Mouse (Mus musculus): ENCODE data around the gene Endou. TPM values are rescaled to one million over a fixed set of nuclear protein-coding genes. Genes with fewer than 3 reads are reported as not detected.
"Not testable (repeated sequence)": the region's sequence is repeated elsewhere in the genome, so short reads cannot be mapped to it uniquely, and the experiment has no call there.

Endou gene
- polyA plus RNA-seq, 1 experiment from 2014 or later: 0.23 TPM

DNA sequence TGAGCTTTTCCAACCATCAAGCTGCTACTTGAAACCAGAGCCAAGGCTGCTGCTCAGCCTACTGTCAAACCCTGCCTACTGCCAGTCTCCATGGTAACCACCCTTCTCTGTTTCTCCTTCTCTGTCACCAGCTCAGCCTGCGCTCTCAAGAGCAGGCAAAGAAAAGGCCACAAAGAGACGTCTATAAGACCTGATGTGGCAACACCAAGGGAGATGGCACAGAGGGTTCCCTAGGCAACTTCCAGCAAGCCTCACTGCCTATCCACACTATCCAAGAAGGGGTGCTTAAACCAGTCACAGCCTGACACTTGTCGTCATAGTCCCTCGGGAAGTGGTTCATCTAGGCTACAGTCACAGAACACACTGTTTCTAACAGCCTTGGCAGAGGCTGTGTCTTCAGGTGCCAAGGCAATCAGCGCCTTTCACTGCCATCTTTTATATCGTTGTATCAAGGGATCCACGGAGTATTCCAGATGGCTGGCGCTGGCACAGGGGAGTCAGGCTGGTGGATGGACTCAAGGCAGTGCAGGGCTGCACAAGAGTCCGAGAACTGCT, 58.9 kb downstream of the Endou start:
- Histone ChIP-seq H3K9ac (no peak overlapping the region), H3K4me2 (replicated peaks) (no peak overlapping the region), H3K4me1 (peaks cover 9% of the 10 kb centered on the region; the same call in 1 of the 2 replicates), H3K27ac (no peak overlapping the region), H3K27me3 (replicated peaks) (no peaks in the 10 kb centered on the region), H3K4me3 (no peak overlapping the region), H3K9me3 (no peaks in the 10 kb centered on the region), H3K36me3 (peaks cover 45% of the 10 kb centered on the region)
- WGBS: 67% methylated on average over 9 of the region's 9 CpGs
- peak; percentile 54 for ATAC-seq (ENCODE audit: low FRiP score, low read depth)

DNA sequence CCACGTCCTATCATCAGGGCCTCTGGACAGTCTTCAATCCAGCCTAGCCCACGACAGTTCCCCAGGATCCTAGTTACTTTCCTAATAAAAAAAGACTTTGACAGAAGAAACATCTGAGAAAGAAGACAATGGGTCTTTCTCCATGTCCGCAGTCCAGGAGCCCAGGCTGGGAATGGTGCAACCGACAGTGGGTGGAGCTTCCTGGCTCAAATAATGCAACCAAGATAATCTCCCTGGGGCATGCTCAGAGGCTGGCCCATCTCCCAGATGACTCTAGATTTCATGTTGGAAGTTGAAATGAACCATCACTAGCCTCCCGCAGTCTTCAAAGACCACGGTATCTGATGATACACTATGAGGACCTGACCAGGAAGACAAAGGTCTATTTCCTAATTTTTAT, 60.6 kb downstream of the Endou start:
- 79% methylated on average over 6 of the region's 6 CpGs for WGBS
- no peaks in the 10 kb centered on the region for H3K27me3 ChIP-seq (replicated peaks)
- H3K4me2 ChIP-seq (replicated peaks): no peak overlapping the region

DNA sequence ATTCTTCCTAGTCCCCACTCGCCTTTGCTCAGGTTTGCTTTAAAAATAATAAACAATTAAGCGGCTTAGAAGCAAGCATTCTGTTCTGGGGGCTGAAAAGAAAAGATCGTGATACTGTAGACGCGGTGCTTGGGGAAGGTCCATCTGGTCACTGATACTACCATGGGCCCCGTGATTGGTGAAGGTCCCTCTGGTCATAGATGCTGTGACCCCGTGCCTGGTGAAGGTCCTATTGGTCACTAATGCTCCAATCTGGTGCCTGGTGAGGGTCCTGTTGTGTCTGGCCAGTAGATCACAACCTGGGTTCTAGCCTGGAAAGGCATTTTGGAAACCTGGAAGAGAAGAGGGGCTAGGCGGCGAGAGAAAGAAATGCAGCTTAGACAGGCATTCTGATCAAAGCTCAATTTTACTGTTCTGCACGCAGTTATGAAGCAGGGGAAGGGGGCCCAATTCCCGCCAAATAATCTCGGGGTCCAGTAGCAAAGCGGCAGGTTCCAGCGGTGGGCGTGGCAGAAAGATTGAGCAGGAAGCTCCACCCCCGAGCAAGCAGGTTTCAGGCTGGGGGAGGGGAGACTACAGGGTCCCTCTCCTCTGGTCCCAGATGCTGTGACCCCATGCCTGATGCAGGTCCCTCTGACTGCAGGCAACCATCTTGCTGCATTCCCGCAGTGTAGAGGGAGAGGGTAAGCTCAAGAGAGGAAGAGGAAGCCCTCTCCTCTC, 62.8 kb downstream of the Endou start:
- not testable (repeated sequence) for H3K4me3 ChIP-seq; H3K27me3 ChIP-seq (replicated peaks); H3K27ac ChIP-seq; H3K9ac ChIP-seq; H3K4me1 ChIP-seq; ATAC-seq (ENCODE audit: low FRiP score, low read depth); H3K4me2 ChIP-seq (replicated peaks); H3K9me3 ChIP-seq
- WGBS: 72% methylated on average over 17 of the region's 17 CpGs
- H3K36me3 ChIP-seq: peaks cover 11% of the 10 kb centered on the region

More for the DNA sequence above, 60.6 kb downstream of the Endou start:
- H3K4me1 ChIP-seq: peaks cover 9% of the 10 kb centered on the region; the same call in 1 of the 2 replicates
- H3K9me3 ChIP-seq: no peaks in the 10 kb centered on the region
- H3K4me3 ChIP-seq: no peak overlapping the region
- no peak for ATAC-seq (ENCODE audit: low FRiP score, low read depth)
- H3K27ac ChIP-seq: no peak overlapping the region
- peaks cover 28% of the 10 kb centered on the region for H3K36me3 ChIP-seq
- no peak overlapping the region for H3K9ac ChIP-seq

DNA sequence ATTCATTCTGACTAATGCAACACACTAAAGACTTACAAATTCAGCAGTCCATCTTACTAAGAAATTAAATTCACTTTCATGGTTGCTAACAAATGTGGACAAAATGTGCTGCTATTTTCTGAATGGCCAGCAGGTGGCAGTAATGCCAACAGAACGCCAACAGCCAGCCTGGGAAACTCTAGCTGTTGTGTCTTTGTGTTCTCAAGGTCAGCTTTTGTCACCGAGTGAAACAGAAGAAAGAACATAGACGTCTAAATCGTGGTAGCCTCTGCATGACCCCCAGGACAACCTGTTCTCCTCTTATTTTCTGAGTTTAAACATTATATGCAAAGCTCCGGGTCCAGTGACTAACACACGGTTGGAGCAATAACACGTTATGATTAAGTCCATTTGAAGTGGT, 63.7 kb downstream of the Endou start:
- H3K9ac ChIP-seq: no peak overlapping the region
- 0 out of 2 replicates have a peak, but pooled peaks cover 7% of the 10 kb centered on the region for H3K36me3 ChIP-seq
- peaks cover 7% of the 10 kb centered on the region; the same call in 1 of the 2 replicates for H3K4me1 ChIP-seq
- no peaks in the 10 kb centered on the region for H3K27me3 ChIP-seq (replicated peaks)
- 0 out of 2 replicates have a peak overlapping the region, but pooled peaks have one; percentile 24 for H3K4me2 ChIP-seq (replicated peaks)
- H3K9me3 ChIP-seq: no peaks in the 10 kb centered on the region
- no peak overlapping the region for H3K27ac ChIP-seq
- ATAC-seq (ENCODE audit: low FRiP score, low read depth): peak; percentile 35; the same call in 1 of the 2 replicates
- 31% methylated on average over 7 of the region's 7 CpGs for WGBS
- no peak overlapping the region for H3K4me3 ChIP-seq

DNA sequence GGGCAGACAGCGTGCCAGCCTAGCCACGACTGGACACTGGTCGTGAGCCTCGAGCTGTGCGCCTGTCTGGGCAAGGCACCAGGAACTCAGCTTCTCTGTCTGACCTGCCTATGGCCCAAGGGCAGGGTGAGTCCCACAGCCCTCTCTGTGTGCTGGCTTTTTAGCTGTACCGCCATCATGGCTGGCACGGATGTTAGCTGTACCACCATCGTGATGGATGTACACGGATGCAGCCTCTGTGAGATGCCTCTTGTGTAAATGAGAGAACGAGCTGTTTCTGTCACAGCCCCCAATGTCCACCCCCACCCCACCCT, 64.7 kb downstream of the Endou start:
- no peak overlapping the region for H3K9ac ChIP-seq
- H3K4me1 ChIP-seq: no peaks in the 10 kb centered on the region
- H3K27me3 ChIP-seq (replicated peaks): no peaks in the 10 kb centered on the region
- H3K4me2 ChIP-seq (replicated peaks): no peak overlapping the region
- H3K27ac ChIP-seq: no peak overlapping the region
- 93% methylated on average over 10 of the region's 10 CpGs for WGBS
- no peak for ATAC-seq (ENCODE audit: low FRiP score, low read depth)
- no peaks in the 10 kb centered on the region for H3K9me3 ChIP-seq
- 0 out of 2 replicates have a peak, but pooled peaks cover 2% of the 10 kb centered on the region for H3K36me3 ChIP-seq
- no peak overlapping the region for H3K4me3 ChIP-seq

DNA sequence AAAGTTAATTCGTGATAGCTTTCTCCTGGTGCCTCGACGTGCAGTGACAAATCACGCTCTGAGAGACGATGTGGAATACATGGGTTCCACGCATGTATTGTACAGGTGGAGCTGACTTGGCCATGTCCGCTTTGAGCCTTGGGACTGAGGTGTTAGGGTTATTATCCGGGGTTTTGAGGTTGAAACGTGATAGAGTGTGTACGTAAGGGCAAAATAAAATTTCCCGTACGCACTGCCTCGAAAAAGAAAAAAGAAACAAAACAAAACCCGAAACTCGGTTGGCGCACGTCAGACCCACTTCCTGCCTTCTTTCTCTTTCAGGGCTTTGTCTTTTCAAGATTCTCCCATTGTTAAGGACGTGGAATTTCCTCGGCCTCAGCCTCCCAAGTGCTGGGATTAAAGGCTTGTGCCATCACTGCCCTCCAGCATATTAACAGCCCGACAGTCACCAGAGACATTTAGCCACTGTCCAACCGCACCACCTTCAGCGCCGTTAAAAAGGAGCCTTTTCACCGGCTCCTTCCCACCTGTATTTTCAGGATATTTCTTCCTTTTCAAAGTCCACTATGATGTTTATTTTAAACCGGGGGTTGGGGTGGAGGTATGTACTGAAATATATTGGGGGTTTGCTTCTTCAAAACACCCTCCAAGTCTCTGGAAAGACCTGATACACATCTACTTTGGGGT, 65.2 kb downstream of the Endou start:
- H3K4me3 ChIP-seq: no peak overlapping the region
- no peaks in the 10 kb centered on the region for H3K36me3 ChIP-seq
- ATAC-seq (ENCODE audit: low FRiP score, low read depth): no peak
- H3K27ac ChIP-seq: no peak overlapping the region
- WGBS: 80% methylated on average over 25 of the region's 25 CpGs
- H3K27me3 ChIP-seq (replicated peaks): no peaks in the 10 kb centered on the region
- H3K4me1 ChIP-seq: no peaks in the 10 kb centered on the region
- H3K4me2 ChIP-seq (replicated peaks): no peak overlapping the region
- H3K9ac ChIP-seq: no peak overlapping the region
- H3K9me3 ChIP-seq: no peaks in the 10 kb centered on the region

DNA sequence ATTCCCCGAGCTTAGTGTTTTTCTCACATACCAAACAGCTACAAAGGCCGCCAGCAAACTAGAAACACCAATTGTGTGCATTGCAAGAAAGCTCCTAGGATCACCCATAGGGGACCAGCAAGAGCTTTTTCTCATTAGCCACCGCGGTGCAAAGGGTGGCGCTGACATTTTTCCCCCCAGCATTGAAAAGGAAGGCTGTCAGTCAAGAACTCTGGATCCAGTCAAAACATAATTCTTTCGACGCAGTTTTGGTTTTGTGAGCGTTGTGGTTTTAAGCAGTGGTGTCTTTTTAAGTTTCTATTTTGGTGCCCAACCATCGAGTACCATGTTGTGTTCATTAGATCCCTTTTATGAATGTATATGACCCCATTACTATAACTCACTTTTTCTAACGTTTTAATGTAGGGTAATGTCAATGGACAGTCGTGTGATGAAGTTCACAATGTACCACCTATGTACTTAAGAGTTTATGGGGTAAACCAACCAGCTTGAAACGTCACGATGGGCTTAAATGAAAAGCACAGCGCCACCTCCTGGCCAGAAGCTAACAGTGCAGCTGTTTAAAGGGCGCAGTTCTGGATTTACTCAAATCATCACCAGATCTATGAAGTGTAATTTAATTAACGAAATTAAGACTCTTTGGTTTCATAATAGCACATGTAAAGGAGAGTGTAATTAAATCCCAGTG, 66.0 kb downstream of the Endou start:
- 69% methylated on average over 16 of the region's 16 CpGs for WGBS
- no peak overlapping the region for H3K4me2 ChIP-seq (replicated peaks)
- ATAC-seq (ENCODE audit: low FRiP score, low read depth): no peak
- H3K4me1 ChIP-seq: no peaks in the 10 kb centered on the region
- H3K4me3 ChIP-seq: no peak overlapping the region
- H3K27me3 ChIP-seq (replicated peaks): no peaks in the 10 kb centered on the region
- H3K9me3 ChIP-seq: no peaks in the 10 kb centered on the region
- H3K27ac ChIP-seq: no peak overlapping the region
- H3K36me3 ChIP-seq: no peaks in the 10 kb centered on the region
- no peak overlapping the region for H3K9ac ChIP-seq

DNA sequence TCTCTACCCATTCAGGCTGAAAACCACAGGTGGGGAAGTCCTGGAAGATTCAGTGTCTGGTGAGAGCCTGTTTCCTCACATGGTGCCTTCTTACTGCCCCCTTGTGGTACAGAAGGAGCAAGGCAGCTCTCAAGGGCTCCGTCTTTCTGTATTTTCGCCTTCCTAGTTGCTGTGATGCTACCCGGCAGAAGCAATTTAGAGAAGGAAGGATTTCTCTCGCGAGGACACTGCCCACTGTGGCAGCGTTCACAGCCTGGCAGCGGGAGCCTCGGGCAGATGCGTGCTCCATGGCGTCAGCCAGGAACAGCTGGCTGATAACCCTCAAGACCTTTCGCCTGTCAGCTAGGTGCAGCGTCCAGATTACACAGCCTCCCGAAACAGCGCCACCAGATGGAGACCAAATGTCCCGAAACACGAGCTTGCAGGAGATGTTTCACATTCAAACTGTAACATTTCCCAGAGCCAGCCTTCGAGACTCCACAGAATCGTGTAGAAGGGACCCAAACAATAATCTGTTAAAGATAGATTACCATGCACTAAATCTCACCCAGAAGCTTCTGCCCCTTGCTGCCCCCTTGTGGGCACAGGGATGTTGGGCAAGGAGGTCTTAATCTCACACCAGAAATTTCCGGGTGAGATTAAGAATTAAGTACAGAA, 67.3 kb downstream of the Endou start:
- Histone ChIP-seq H3K4me3 (peak overlapping the region; percentile 43), H3K36me3 (no peaks in the 10 kb centered on the region), H3K27ac (no peak overlapping the region), H3K9me3 (no peaks in the 10 kb centered on the region), H3K27me3 (replicated peaks) (no peaks in the 10 kb centered on the region), H3K9ac (peak overlapping the region; percentile 54; the same call in 1 of the 2 replicates), H3K4me2 (replicated peaks) (peak overlapping the region; percentile 80), H3K4me1 (no peaks in the 10 kb centered on the region)
- WGBS: 10% methylated on average over 19 of the region's 19 CpGs
- peak; percentile 51 for ATAC-seq (ENCODE audit: low FRiP score, low read depth)

Other genes with a start within 250 kb of the Endou start
- gene Rpap3, start 25.5 kb downstream of the Endou start, polyA plus RNA-seq (2016; fragmentation: Nextera tagmentation; extraction: Ambion mirVana): 35.7 and 40.3 TPM in 2 replicates
- gene Rapgef3, start 36.6 kb upstream of the Endou start, polyA plus RNA-seq (2016; fragmentation: Nextera tagmentation; extraction: Ambion mirVana): 10.8 and 11.9 TPM in 2 replicates
- gene Slc48a1, start 47.2 kb upstream of the Endou start, polyA plus RNA-seq (2016; fragmentation: Nextera tagmentation; extraction: Ambion mirVana): 41.4 and 44.9 TPM in 2 replicates
- gene Hdac7, start 113.2 kb upstream of the Endou start, polyA plus RNA-seq (2016; fragmentation: Nextera tagmentation; extraction: Ambion mirVana): 28.9 and 29.7 TPM in 2 replicates
- 0.09 and 0.41 TPM in 2 replicates for gene Vdr, start 179.3 kb upstream of the Endou start, polyA plus RNA-seq (2016; fragmentation: Nextera tagmentation; extraction: Ambion mirVana)
- 50.2 and 50.8 TPM in 2 replicates for gene Tmem106c, start 232.9 kb upstream of the Endou start, polyA plus RNA-seq (2016; fragmentation: Nextera tagmentation; extraction: Ambion mirVana)

All from neural tube, embryonic 12.5 days (tissue).